Mouse (Mus musculus) MEL (cell line): ENCODE measurements around the gene Vps39. TPM values are rescaled to one million over a fixed set of nuclear protein-coding genes. Genes with fewer than 3 reads are reported as not detected.

Source experiments
- DNase-seq: peaks from one replicate; pipeline ENCODE4 v3.0.0; 2011; ENCODE audit warnings: low read depth, low spot score
- H3K27ac ChIP-seq: 2 replicates; pipeline ENCODE4 v1.5.1; 2012; ENCODE audit warnings: low read depth, mild to moderate bottlenecking, control low read depth, low read length, moderate library complexity; ENCODE audit not compliant: control insufficient read depth
- H3K27me3 ChIP-seq, 2 experiments: fragments of 150-350 bp in 1 of 2; sonication (generic) in 1 of 2; 2 replicates each; pipeline ENCODE4 v1.6.1; 2012; ENCODE audit warnings: low read length in 2 of 2, mild to moderate bottlenecking in 2 of 2, improper control_type of control experiment in 1 of 2, moderate library complexity in 1 of 2; ENCODE audit not compliant: insufficient read depth in 2 of 2, control insufficient read depth in 1 of 2
- H3K36me3 ChIP-seq, 2 experiments: 2 replicates each; pipeline ENCODE4 v1.6.1; 2012 to 2014; ENCODE audit warnings: low read length in 2 of 2, improper control_type of control experiment in 1 of 2, inconsistent platforms in 1 of 2, mild to moderate bottlenecking in 1 of 2; ENCODE audit not compliant: insufficient read depth in 2 of 2, control insufficient read depth in 1 of 2
- H3K4me1 ChIP-seq, 2 experiments: fragments of 150-350 bp in 1 of 2; sonication (generic) in 1 of 2; 2 replicates each; pipeline ENCODE4 v1.6.1; 2012; ENCODE audit warnings: low read length in 2 of 2, improper control_type of control experiment in 1 of 2, mild to moderate bottlenecking in 1 of 2; ENCODE audit not compliant: insufficient read depth in 2 of 2, control insufficient read depth in 1 of 2
- H3K4me3 ChIP-seq, 2 experiments: fragments of 150-350 bp in 1 of 2; sonication (generic) in 1 of 2; 2 replicates each; pipeline ENCODE4 v1.5.1; 2012; ENCODE audit warnings: low read depth in 2 of 2, low read length in 2 of 2, mild to moderate bottlenecking in 2 of 2, moderate library complexity in 2 of 2, control low read depth in 1 of 2, improper control_type of control experiment in 1 of 2; ENCODE audit not compliant: control insufficient read depth in 1 of 2, insufficient read depth in 1 of 2
- H3K79me2 ChIP-seq: 2 replicates; pipeline ENCODE4 v1.6.1; 2012; ENCODE audit warnings: mild to moderate bottlenecking, low read length, moderate library complexity; ENCODE audit not compliant: control insufficient read depth, poor library complexity, insufficient read depth
- H3K9ac ChIP-seq: 2 replicates; pipeline ENCODE4 v1.6.1; 2012; ENCODE audit warnings: low read depth, mild to moderate bottlenecking, control low read depth, low read length, moderate library complexity; ENCODE audit not compliant: control insufficient read depth, poor library complexity, severe bottlenecking
- H3K9me3 ChIP-seq: fragments of 150-350 bp; sonication (generic); replicated peaks from 2 replicates; pipeline ENCODE4 v1.6.1; 2012; ENCODE audit warnings: mild to moderate bottlenecking, low read length, improper control_type of control experiment, moderate library complexity; ENCODE audit not compliant: insufficient read depth
- BHLHE40 ChIP-seq: IDR thresholded peaks from 2 replicates; pipeline ENCODE4 v1.6.1; 2012; ENCODE audit warnings: low read depth, mild to moderate bottlenecking, inconsistent platforms, low read length, improper control_type of control experiment, borderline replicate concordance
- CHD1 ChIP-seq: IDR thresholded peaks from 2 replicates; pipeline ENCODE4 v1.6.1; 2012; ENCODE audit warnings: low read depth, mild to moderate bottlenecking, inconsistent platforms, low read length, improper control_type of control experiment
- CHD2 ChIP-seq: IDR thresholded peaks from 2 replicates; pipeline ENCODE4 v1.6.1; 2011; ENCODE audit warnings: low read length, improper control_type of control experiment
- CTCF ChIP-seq, 3 experiments: IDR thresholded peaks in 2 of 3; conservative IDR thresholded peaks in 1 of 3; 2 replicates each; pipeline ENCODE4 v1.5.1; 2011 to 2012; ENCODE audit warnings: low read length in 3 of 3, low read depth in 2 of 3, mild to moderate bottlenecking in 2 of 3, improper control_type of control experiment in 1 of 3, inconsistent platforms in 1 of 3, mixed read lengths in 1 of 3, moderate library complexity in 1 of 3; ENCODE audit not compliant: control insufficient read depth in 1 of 3, insufficient read depth in 1 of 3, poor library complexity in 1 of 3, severe bottlenecking in 1 of 3
- ELF1 ChIP-seq: IDR thresholded peaks from 2 replicates; pipeline ENCODE4 v1.6.1; 2014; ENCODE audit warnings: low read depth, mild to moderate bottlenecking, inconsistent platforms, low read length, improper control_type of control experiment, moderate library complexity
- ETS1 ChIP-seq: IDR thresholded peaks from 2 replicates; pipeline ENCODE4 v1.6.1; 2012; ENCODE audit warnings: low read depth, mild to moderate bottlenecking, inconsistent platforms, low read length, improper control_type of control experiment, moderate library complexity
- GABPA ChIP-seq: IDR thresholded peaks from 2 replicates; pipeline ENCODE4 v1.6.1; 2012; ENCODE audit warnings: low read depth, mild to moderate bottlenecking, inconsistent platforms, low read length, improper control_type of control experiment, moderate library complexity
- GATA1 ChIP-seq: IDR thresholded peaks from 2 replicates; pipeline ENCODE4 v1.6.1; 2011; ENCODE audit warnings: low read depth, low read length, improper control_type of control experiment
- KAT2A ChIP-seq: conservative IDR thresholded peaks from 2 replicates; pipeline ENCODE4 v1.6.1; 2012; ENCODE audit warnings: low read depth, low read length, improper control_type of control experiment, inconsistent platforms
- MAZ ChIP-seq: IDR thresholded peaks from 2 replicates; pipeline ENCODE4 v1.6.1; 2012; ENCODE audit warnings: low read depth, mild to moderate bottlenecking, inconsistent platforms, low read length, improper control_type of control experiment
- MEF2A ChIP-seq: IDR thresholded peaks from 2 replicates; pipeline ENCODE4 v1.6.1; 2014; ENCODE audit warnings: low read depth, mild to moderate bottlenecking, inconsistent platforms, low read length, improper control_type of control experiment; ENCODE audit not compliant: poor library complexity, insufficient replicate concordance, severe bottlenecking; ENCODE audit errors: extremely low read depth
- MXI1 ChIP-seq: IDR thresholded peaks from 2 replicates; pipeline ENCODE4 v1.6.1; 2011; ENCODE audit warnings: mild to moderate bottlenecking, low read depth, low read length, improper control_type of control experiment
- MYB ChIP-seq: IDR thresholded peaks from 2 replicates; pipeline ENCODE4 v1.6.1; 2011; ENCODE audit warnings: mild to moderate bottlenecking, low read depth, low read length, improper control_type of control experiment
- MYC ChIP-seq: IDR thresholded peaks from 2 replicates; pipeline ENCODE4 v1.6.1; 2011; ENCODE audit warnings: low read depth, mild to moderate bottlenecking, low read length, improper control_type of control experiment, moderate library complexity
- POLR2A ChIP-seq, 2 experiments: IDR thresholded peaks; 2 replicates each; pipeline ENCODE4 v1.6.1; 2011 to 2012; ENCODE audit warnings: low read length in 2 of 2, mild to moderate bottlenecking in 2 of 2, control low read depth in 1 of 2, improper control_type of control experiment in 1 of 2, low read depth in 1 of 2, moderate library complexity in 1 of 2; ENCODE audit not compliant: control insufficient read depth in 1 of 2, insufficient read depth in 1 of 2, poor library complexity in 1 of 2
- POLR2AphosphoS2 ChIP-seq: IDR thresholded peaks from 2 replicates; pipeline ENCODE4 v1.6.1; 2011; ENCODE audit warnings: low read length, improper control_type of control experiment
- SIN3A ChIP-seq: IDR thresholded peaks from 2 replicates; pipeline ENCODE4 v1.6.1; 2012; ENCODE audit warnings: low read length, improper control_type of control experiment, inconsistent platforms
- TAL1 ChIP-seq: IDR thresholded peaks from 2 replicates; pipeline ENCODE4 v1.6.1; 2012; ENCODE audit warnings: mild to moderate bottlenecking, inconsistent platforms, low read length, moderate library complexity, mixed read lengths
- TBP ChIP-seq: IDR thresholded peaks from 2 replicates; pipeline ENCODE4 v1.8.0; 2011; ENCODE audit warnings: low read depth, low read length, improper control_type of control experiment
- UBTF ChIP-seq: IDR thresholded peaks from 2 replicates; pipeline ENCODE4 v1.6.1; 2012; ENCODE audit warnings: low read depth, mild to moderate bottlenecking, inconsistent platforms, low read length, improper control_type of control experiment, moderate library complexity, borderline replicate concordance; ENCODE audit not compliant: insufficient read depth
- USF1 ChIP-seq: IDR thresholded peaks from 2 replicates; pipeline ENCODE4 v1.6.1; 2014; ENCODE audit warnings: low read depth, mild to moderate bottlenecking, inconsistent platforms, low read length, improper control_type of control experiment, moderate library complexity
- USF2 ChIP-seq, 2 experiments: IDR thresholded peaks; 2 replicates each; pipeline ENCODE4 v1.6.1; 2011 to 2012; ENCODE audit warnings: improper control_type of control experiment in 2 of 2, low read length in 2 of 2, borderline replicate concordance in 1 of 2, inconsistent platforms in 1 of 2, low read depth in 1 of 2, mild to moderate bottlenecking in 1 of 2; ENCODE audit not compliant: insufficient read depth in 1 of 2
- ZC3H11A ChIP-seq: IDR thresholded peaks from 2 replicates; pipeline ENCODE4 v1.6.1; 2012; ENCODE audit warnings: low read depth, mild to moderate bottlenecking, inconsistent platforms, low read length, improper control_type of control experiment
- ZKSCAN1 ChIP-seq: IDR thresholded peaks from 2 replicates; pipeline ENCODE4 v1.6.1; 2012; ENCODE audit warnings: low read depth, mild to moderate bottlenecking, inconsistent platforms, low read length, improper control_type of control experiment, moderate library complexity
- ZMIZ1 ChIP-seq: IDR thresholded peaks from 2 replicates; pipeline ENCODE4 v1.6.1; 2012; ENCODE audit warnings: low read depth, mild to moderate bottlenecking, inconsistent platforms, low read length, improper control_type of control experiment, moderate library complexity
- ZNF384 ChIP-seq: IDR thresholded peaks from 2 replicates; pipeline ENCODE4 v1.6.1; 2012; ENCODE audit warnings: low read depth, mild to moderate bottlenecking, inconsistent platforms, low read length, improper control_type of control experiment
- polyA plus RNA-seq, 2 experiments: library from polyadenylated mRNA; stranded (reverse) in 1 of 2; unstranded in 1 of 2; fragments of >175 nt in 1 of 2; fragments of >200 nt in 1 of 2; gene quantifications; 2 replicates each; pipeline versions ENCODE4 v1.2.1 to v1.2.4; 2012; ENCODE audit warnings: low replicate concordance in 2 of 2, low read depth in 1 of 2; ENCODE audit not compliant: insufficient read length in 2 of 2, insufficient read depth in 1 of 2, missing spikeins in 1 of 2
- total RNA-seq: library from RNA; depleted of rRNA; stranded (reverse); fragments of 300-350 nt; gene quantifications from 2 replicates; pipeline ENCODE4 v1.2.3, GENCODE M21; 2012

Vps39 gene
- total and polyA plus RNA-seq, 3 experiments: 19.6 to 20.9 TPM; not detected in 1

GRCm38 (mm10) chr2:120284705-120285104 is 68.2 kb downstream of the Vps39 start:
- H3K27me3 ChIP-seq: peaks cover 2 to 5% of the 10 kb centered on the region in 2 experiments; a peak in 3 of 4 replicates
- no peak for TF ChIP-seq ZMIZ1
- no peak for TF ChIP-seq GABPA
- no peak for TF ChIP-seq UBTF
- TF ChIP-seq BHLHE40: no peak
- no peak for TF ChIP-seq USF1
- no peak for TF ChIP-seq TAL1
- no peak for TF ChIP-seq ELF1
- TF ChIP-seq CTCF (IDR thresholded peaks at IDR 0.05 in 2 of 3, conservative IDR thresholded peaks at IDR 0.05 in 1 of 3; ENCODE audit: control insufficient read depth in 1 of 3, insufficient read depth in 1 of 3, low read depth in 2 of 3, low read length in 3 of 3, poor library complexity in 1 of 3, severe bottlenecking in 1 of 3): no peak
- TF ChIP-seq ETS1: no peak
- TF ChIP-seq MAZ: no peak
- TF ChIP-seq ZKSCAN1: no peak
- no peak for TF ChIP-seq MXI1
- TF ChIP-seq SIN3A: no peak
- no peak for TF ChIP-seq MYB
- no peak for TF ChIP-seq TBP
- TF ChIP-seq MYC: no peak
- TF ChIP-seq MEF2A: no peak
- no peak for TF ChIP-seq CHD2
- no peak for TF ChIP-seq ZNF384
- TF ChIP-seq, all 39 proteins: peak for 0
- Histone ChIP-seq H3K9ac (no peak overlapping the region), H3K36me3 (no peaks in the 10 kb centered on the region), H3K9me3 (no peaks in the 10 kb centered on the region), H3K4me1 (0 out of 4 replicates have a peak, but pooled peaks cover 0 to 2% of the 10 kb centered on the region in 2 experiments), H3K79me2 (no peaks in the 10 kb centered on the region), H3K4me3 (no peak overlapping the region), H3K27ac (no peak overlapping the region)
- no peak for DNase-seq

GRCm38 (mm10) chr2:120284094-120284493 is 68.8 kb downstream of the Vps39 start:
- TF ChIP-seq MYB (no peak), UBTF (no peak), MYC (no peak), POLR2AphosphoS2 (no peak), MXI1 (no peak), CHD1 (no peak), USF1 (no peak), GABPA (no peak), ETS1 (no peak), KAT2A (no peak), CHD2 (no peak), ZC3H11A (no peak), USF2 (IDR thresholded peaks at IDR 0.05; ENCODE audit: borderline replicate concordance in 1 of 2, insufficient read depth in 1 of 2, low read depth in 1 of 2, low read length in 2 of 2) (no peak), GATA1 (no peak), MEF2A (no peak), POLR2A (IDR thresholded peaks at IDR 0.05; ENCODE audit: control insufficient read depth in 1 of 2, insufficient read depth in 1 of 2, low read depth in 1 of 2, low read length in 2 of 2, poor library complexity in 1 of 2) (no peak)
- Histone ChIP-seq H3K79me2 (no peaks in the 10 kb centered on the region), H3K36me3 (no peaks in the 10 kb centered on the region), H3K27me3 (peaks cover 2 to 5% of the 10 kb centered on the region in 2 experiments; a peak in 3 of 4 replicates), H3K4me3 (no peak overlapping the region), H3K27ac (no peak overlapping the region), H3K9ac (no peak overlapping the region), H3K9me3 (no peaks in the 10 kb centered on the region), H3K4me1 (0 out of 4 replicates have a peak, but pooled peaks cover 0 to 3% of the 10 kb centered on the region in 2 experiments)
- DNase-seq: no peak
